Mouse (Mus musculus): ENCODE data around the gene Ptgr1.

Ptgr1 gene

DNA sequence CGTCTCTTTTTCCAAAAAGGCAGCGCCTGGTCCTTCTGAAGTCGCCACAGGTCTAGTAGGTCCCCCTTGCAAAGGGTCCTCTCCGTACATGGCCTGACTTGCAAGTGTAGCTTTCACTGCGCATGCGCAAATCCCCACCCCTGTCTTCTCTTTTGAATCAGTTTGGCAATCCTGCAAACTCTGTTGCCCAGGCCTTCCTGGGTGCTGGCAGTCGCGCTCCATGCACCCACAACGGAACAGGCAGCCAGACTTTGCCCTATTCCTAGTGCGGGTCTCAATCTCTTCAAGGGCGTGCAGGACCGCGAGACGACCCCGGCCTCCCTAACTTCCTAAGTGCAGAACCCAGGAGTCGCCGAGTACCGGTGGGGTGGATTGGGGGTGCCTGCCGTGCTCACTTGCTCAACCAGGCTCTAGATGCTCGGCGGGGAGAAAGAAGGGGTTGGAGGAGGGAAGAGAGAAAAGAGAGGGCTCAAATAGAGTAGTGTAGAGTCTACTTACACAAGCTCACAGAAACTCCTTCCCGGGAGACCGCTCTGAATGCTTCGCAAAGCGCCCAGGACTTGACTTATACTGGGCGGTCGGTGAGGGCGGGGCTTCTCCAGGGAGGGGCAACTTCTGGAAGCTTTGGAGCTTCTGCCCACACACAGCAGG, at the start of gene Ptgr1:
TSS of gene Ptgr1 (minus strand) at position 580 of the 651 bp plus-strand sequence.
- DNase-seq: peak; percentile 79 to 80

DNA sequence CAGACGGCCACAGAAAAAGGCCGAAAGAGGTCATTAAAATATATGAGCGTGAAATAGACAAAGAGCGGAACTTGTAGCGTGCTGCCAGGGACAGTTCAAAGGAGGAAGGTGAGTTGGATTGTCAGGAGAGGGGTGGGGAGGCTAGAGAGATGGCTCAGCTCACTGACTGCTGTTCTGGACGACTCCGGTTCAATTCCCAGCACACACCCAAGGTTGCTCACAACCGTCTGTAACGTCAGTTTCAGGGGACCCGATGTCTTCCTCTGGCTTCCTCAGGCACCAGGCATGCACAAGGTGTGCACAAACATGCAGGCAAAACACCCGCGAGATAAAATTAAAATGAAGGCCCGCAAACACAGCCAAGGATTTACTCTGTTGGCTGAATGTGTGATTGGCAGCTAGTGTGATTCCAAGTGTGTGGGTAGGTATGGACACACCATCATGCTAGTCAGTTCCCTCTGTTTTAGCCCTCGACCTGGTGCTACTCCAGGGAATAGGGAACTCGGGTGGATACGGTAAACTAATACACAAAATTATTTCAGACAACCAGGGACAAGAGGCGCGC, 48.9 kb upstream of the Ptgr1 start:
- DNase-seq: peak in 1 of 2 experiments; percentile 37

DNA sequence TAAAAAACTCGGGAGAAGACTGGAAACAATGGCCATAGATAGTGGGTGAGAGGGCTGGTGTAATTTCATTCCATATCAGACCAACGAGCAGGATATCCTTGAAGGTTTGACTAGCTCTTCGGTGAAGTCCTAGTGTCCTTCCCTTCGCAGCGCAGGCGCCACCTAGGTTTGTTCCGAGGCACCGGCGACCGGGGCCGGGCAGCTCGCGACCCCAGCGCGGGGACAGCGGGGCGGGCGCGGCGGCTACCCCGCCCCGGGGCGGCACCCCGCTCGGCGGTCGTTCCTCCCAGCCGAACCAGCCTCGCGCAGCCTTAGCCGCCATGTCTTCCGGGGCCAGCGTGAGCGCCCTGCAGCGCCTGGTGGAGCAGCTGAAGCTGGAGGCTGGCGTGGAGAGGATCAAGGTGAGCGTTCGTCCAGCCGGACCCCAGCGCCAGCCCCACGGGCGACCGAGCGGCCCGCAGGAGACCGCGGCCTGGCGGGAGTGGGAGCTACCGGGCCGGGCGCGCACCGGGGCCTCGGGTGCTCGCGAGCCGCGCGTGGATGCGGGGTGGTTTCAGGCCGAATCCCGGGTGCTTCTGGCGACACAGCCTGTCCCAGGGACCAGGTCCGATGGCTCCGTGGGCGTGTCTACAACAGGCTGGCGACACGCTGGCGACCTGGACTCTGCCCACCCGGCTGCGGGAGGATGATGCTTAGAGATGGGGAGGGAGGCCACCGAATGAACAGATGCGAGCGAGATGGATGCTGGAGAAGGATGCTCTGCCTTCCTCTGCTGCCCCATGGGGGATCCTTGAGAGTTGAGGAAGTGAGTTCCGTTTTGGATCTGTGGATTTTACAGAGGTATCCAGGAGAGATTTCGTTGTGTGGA, 48.2 kb upstream of the Ptgr1 start, which contains the start of gene Gng10:
TSS of gene Gng10 (plus strand) at position 171 of the 868 bp plus-strand sequence.
- DNase-seq: peak; percentile 67 to 74

- no peak for DNase-seq
Observed at GRCm38 (mm10) chr4:59034325-59034917, 47.5 kb upstream of the Ptgr1 start.

- DNase-seq: no peak
Observed at GRCm38 (mm10) chr4:59016922-59017321, 30.0 kb upstream of the Ptgr1 start.

GRCm38 (mm10) chr4:59015181-59015580, 28.3 kb upstream of the Ptgr1 start:
- no peak for DNase-seq

DNA sequence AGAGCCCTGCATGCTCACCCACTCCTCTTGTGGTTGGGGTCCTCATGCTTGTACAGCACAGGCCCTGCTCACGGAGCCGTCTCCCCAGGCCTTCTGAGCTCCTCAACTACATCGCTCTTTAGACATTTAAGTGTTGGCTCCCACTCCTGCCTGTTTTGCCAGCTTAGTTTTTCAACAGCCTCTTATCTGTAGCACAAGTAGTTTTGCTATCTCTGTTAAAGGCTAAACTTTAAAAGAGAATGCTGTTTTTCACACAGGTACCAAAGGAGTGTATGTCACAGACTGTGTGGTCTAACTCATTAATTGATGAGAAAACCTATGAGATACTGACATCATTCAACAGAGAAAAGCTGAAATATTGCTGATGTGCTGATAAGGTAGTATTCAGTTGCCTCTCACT, 24.5 kb upstream of the Ptgr1 start:
- DNase-seq: no peak

GRCm38 (mm10) chr4:59009696-59010095, 22.8 kb upstream of the Ptgr1 start:
- peak; percentile 28 for DNase-seq

DNA sequence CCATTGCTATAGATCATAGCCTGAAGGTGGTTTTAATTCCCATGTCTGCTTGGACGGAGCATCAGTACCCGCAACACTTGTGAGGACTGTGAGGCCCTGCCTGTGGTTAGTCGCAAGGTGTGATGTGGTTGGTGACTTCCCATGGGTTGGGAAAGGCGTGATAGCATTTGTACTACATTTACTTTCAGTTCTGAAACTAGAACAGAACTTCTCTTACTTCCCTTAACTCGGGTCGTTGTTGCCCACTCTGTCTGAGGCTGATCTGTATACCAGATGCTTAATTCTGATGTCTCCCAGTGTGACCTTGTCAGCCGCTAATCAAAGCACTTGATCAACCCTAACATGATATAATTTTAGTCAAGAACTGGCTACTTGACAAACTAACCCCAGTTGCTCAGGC, 22.3 kb upstream of the Ptgr1 start:
- DNase-seq: peak; percentile 46 to 52

- no peak for DNase-seq
Observed at GRCm38 (mm10) chr4:59007974-59008373, 21.1 kb upstream of the Ptgr1 start.

DNA sequence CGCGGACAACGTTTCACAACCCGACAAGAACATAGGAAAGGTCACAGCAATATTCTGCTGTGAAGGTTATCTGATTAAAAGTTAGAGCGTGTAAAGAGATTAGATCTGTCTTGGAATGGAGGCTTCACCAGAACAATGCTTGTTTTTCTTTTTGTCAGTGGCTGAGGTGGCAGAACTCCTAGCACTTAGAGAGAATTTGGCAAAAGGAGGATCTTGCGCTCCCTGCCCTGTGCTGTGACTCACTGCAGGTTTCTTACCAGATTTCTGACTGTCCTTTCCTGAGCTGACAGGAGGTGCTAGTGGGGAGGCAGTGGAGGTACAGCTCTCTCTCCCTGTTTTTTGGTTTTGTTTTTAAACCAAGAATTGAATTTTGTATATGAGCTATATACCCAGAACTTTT, 20.1 kb upstream of the Ptgr1 start:
- no peak for DNase-seq

DNA sequence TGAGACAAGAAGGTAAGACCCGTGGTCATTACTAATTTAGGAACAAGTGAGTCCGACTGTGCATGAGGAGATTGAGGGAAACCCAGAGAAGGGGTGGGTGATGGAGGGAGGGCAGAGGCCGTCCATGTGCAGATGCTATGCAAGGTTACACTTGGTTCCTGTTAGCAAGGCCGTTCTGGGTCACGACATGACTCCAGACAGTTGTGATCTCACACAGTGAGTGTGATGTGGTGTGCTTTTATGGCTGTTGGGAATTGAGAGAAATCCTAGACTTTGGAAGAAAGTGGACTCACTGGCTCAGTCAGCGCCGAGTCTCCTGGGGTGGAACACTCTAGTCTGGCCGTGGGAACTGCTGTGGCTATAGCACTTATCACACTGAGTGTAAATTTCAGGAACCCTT, 19.3 kb upstream of the Ptgr1 start:
- no peak for DNase-seq

GRCm38 (mm10) chr4:59003806-59004200, 16.9 kb upstream of the Ptgr1 start:
- no peak for DNase-seq

GRCm38 (mm10) chr4:59002948-59003805, 16.3 kb upstream of the Ptgr1 start, which contains the start of gene Gm20503:
Gm20503 (plus strand) TSS chr4:59003210.
- peak; percentile 94 to 95 for DNase-seq

GRCm38 (mm10) chr4:59000614-59001013, 13.7 kb upstream of the Ptgr1 start:
- DNase-seq: peak; percentile 76 to 77

- DNase-seq: peak; percentile 80 to 81
Observed at GRCm38 (mm10) chr4:58999686-59000085, 12.8 kb upstream of the Ptgr1 start.

GRCm38 (mm10) chr4:58998688-58999087, 11.8 kb upstream of the Ptgr1 start:
- DNase-seq: no peak

DNA sequence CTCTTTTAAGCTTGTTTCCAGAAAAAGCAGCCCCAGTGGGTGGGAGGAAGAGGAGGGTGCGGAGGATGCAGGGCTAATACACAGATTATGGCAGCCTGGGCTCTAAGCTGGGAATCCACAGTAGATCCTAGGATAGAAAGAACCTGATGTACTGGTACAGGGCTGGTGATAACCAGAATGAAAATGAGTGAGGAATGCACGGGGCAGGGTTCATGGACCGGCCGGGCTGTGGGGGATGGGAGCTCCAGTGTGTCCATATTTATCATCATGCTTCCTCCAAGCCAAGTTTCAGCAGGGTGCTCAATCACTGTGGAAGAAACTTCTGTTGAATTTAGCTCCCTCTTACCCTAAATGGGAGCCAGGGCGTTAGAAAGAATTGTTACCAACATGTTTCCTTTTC, 10.2 kb upstream of the Ptgr1 start:
- no peak for DNase-seq

- no peak for DNase-seq
Observed at GRCm38 (mm10) chr4:58995251-58995693, 8.4 kb upstream of the Ptgr1 start.

- DNase-seq: no peak
Observed at GRCm38 (mm10) chr4:58994762-58995161, 7.8 kb upstream of the Ptgr1 start, which contains the start of gene Dnajc25. Dnajc25 (plus strand) TSS chr4:58995062.

DNA sequence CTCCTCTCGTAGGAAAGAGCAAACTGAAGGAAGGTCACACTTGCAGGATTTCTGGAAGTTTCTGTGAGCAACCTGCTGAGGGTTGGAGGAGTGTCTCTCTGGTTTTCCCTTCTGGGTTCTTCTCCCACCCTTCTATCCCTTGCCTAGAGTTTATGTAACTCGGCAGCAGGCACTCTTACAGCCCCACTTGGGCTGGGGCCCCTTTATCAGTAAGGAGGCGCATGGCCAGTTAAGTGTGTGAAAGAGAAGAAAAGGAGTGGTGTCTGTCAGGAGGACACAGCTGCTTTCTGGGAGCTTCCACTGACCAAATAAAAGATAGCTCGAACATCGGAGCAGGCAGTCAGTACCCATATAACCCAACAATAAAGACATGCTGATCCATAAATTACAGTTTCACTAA, 5.3 kb upstream of the Ptgr1 start:
- DNase-seq: no peak

Data from B cell, adult 2 months (primary cell).